Mouse (Mus musculus) midbrain, embryonic 10.5 days (tissue): ENCODE data around the gene Mlc1. TPM values are rescaled to one million over a fixed set of nuclear protein-coding genes. Genes with fewer than 3 reads are reported as not detected.
A peak's percentile ranks its signal among the peaks of the same experiment; 100 is the strongest.

Experiments used
- DNase-seq: peaks from one replicate; pipeline ENCODE4 v3.0.0-alpha.2; 2017; ENCODE audit warnings: low spot score
- H3K27ac ChIP-seq: fragments of 300-500 bp; sonication (generic); replicated peaks from 2 replicates; pipeline ENCODE4 v1.5.1; 2016; ENCODE audit warnings: mild to moderate bottlenecking
- H3K27me3 ChIP-seq: fragments of 300-500 bp; sonication (generic); 2 replicates; pipeline ENCODE4 v1.6.1; 2016; ENCODE audit warnings: low read depth, mild to moderate bottlenecking; ENCODE audit not compliant: poor library complexity, severe bottlenecking
- H3K36me3 ChIP-seq: fragments of 300-500 bp; sonication (generic); 2 replicates; pipeline ENCODE4 v1.6.1; 2016; ENCODE audit warnings: mild to moderate bottlenecking, moderate library complexity
- H3K4me1 ChIP-seq: fragments of 300-500 bp; sonication (generic); 2 replicates; pipeline ENCODE4 v1.6.1; 2016
- H3K4me3 ChIP-seq: fragments of 300-500 bp; sonication (generic); 2 replicates; pipeline ENCODE4 v1.5.1; 2016; ENCODE audit warnings: mild to moderate bottlenecking, moderate library complexity
- H3K9me3 ChIP-seq: fragments of 300-500 bp; sonication (generic); replicated peaks from 2 replicates; pipeline ENCODE4 v1.6.1; 2016; ENCODE audit warnings: mild to moderate bottlenecking
- WGBS: fragments of 180-500 bp; shearing (Covaris S2); methylation state at CpG from one replicate; pipeline ENCODE4 v1.1.7; 2016; 5-methylcytosine and 5-hydroxymethylcytosine counted together
- polyA plus RNA-seq: library from polyadenylated mRNA; unstranded; fragments of >200 nt; fragmentation: Nextera tagmentation; extraction: Ambion mirVana; gene quantifications from 2 replicates; pipeline ENCODE4 v1.2.1, GENCODE M21; 2016

The Mlc1 gene
- polyA plus RNA-seq, 1 experiment from 2014 or later = 4.9 TPM

GRCm38 (mm10) chr15:88932667-88933066 lies 46.1 kb downstream of the Mlc1 start:
- H3K27ac ChIP-seq = no peak overlapping the region
- H3K27me3 ChIP-seq = no peaks in the 10 kb centered on the region
- no peak overlapping the region for H3K4me3 ChIP-seq
- DNase-seq = no peak
- H3K9me3 ChIP-seq = no peaks in the 10 kb centered on the region
- H3K36me3 ChIP-seq = no peaks in the 10 kb centered on the region
- no peaks in the 10 kb centered on the region for H3K4me1 ChIP-seq
- 85% methylated on average over 10 of the region's 10 CpGs for WGBS

- no peak overlapping the region for H3K27ac ChIP-seq
- no peaks in the 10 kb centered on the region for H3K9me3 ChIP-seq
- no peaks in the 10 kb centered on the region for H3K36me3 ChIP-seq
- no peaks in the 10 kb centered on the region for H3K27me3 ChIP-seq
- WGBS = 81% methylated on average over 6 of the region's 6 CpGs
- no peak for DNase-seq
- no peaks in the 10 kb centered on the region for H3K4me1 ChIP-seq
- no peak overlapping the region for H3K4me3 ChIP-seq
Measured at GRCm38 (mm10) chr15:88921992-88922310, 56.9 kb downstream of the Mlc1 start.

GRCm38 (mm10) chr15:88921131-88921991 lies 57.4 kb downstream of the Mlc1 start:
- H3K4me1 ChIP-seq = no peaks in the 10 kb centered on the region
- H3K36me3 ChIP-seq = no peaks in the 10 kb centered on the region
- H3K9me3 ChIP-seq = no peaks in the 10 kb centered on the region
- 35% methylated on average over 12 of the region's 12 CpGs for WGBS
- H3K27ac ChIP-seq = no peak overlapping the region
- H3K27me3 ChIP-seq = no peaks in the 10 kb centered on the region
- DNase-seq = peak; percentile 75
- H3K4me3 ChIP-seq = no peak overlapping the region

GRCm38 (mm10) chr15:88920065-88920464 lies 58.7 kb downstream of the Mlc1 start:
- no peak for DNase-seq
- H3K27me3 ChIP-seq = no peaks in the 10 kb centered on the region

GRCm38 (mm10) chr15:88919328-88919727 lies 59.5 kb downstream of the Mlc1 start:
- Histone ChIP-seq H3K36me3 (no peaks in the 10 kb centered on the region), H3K4me1 (no peaks in the 10 kb centered on the region), H3K27me3 (no peaks in the 10 kb centered on the region), H3K9me3 (no peaks in the 10 kb centered on the region), H3K4me3 (no peak overlapping the region), H3K27ac (no peak overlapping the region)
- no peak for DNase-seq
- WGBS = 84% methylated on average over 12 of the region's 12 CpGs

More at GRCm38 (mm10) chr15:88920065-88920464, 58.7 kb downstream of the Mlc1 start:
- Histone ChIP-seq H3K4me3 (no peak overlapping the region), H3K9me3 (no peaks in the 10 kb centered on the region), H3K4me1 (no peaks in the 10 kb centered on the region), H3K27ac (no peak overlapping the region), H3K36me3 (no peaks in the 10 kb centered on the region)
- 94% methylated on average over 1 of the region's 1 CpGs for WGBS

GRCm38 (mm10) chr15:88917126-88917525 lies 61.7 kb downstream of the Mlc1 start:
- no peaks in the 10 kb centered on the region for H3K9me3 ChIP-seq
- H3K36me3 ChIP-seq = no peaks in the 10 kb centered on the region
- DNase-seq = no peak
- no peaks in the 10 kb centered on the region for H3K4me1 ChIP-seq
- no peaks in the 10 kb centered on the region for H3K27me3 ChIP-seq
- 94% methylated on average over 8 of the region's 8 CpGs for WGBS
- H3K27ac ChIP-seq = no peak overlapping the region
- H3K4me3 ChIP-seq = no peak overlapping the region

- WGBS = 59% methylated on average over 3 of the region's 3 CpGs
- no peaks in the 10 kb centered on the region for H3K9me3 ChIP-seq
- H3K27me3 ChIP-seq = no peaks in the 10 kb centered on the region
- no peak overlapping the region for H3K4me3 ChIP-seq
- H3K27ac ChIP-seq = no peak overlapping the region
- no peaks in the 10 kb centered on the region for H3K36me3 ChIP-seq
- H3K4me1 ChIP-seq = no peaks in the 10 kb centered on the region
- DNase-seq = no peak
Measured at GRCm38 (mm10) chr15:88916366-88916765, 62.4 kb downstream of the Mlc1 start.

GRCm38 (mm10) chr15:88915046-88915445 lies 63.8 kb downstream of the Mlc1 start:
- no peaks in the 10 kb centered on the region for H3K9me3 ChIP-seq

GRCm38 (mm10) chr15:88906347-88906746 lies 72.5 kb downstream of the Mlc1 start:
- H3K27ac ChIP-seq = no peak overlapping the region
- H3K9me3 ChIP-seq = no peaks in the 10 kb centered on the region
- WGBS = 65% methylated on average over 4 of the region's 4 CpGs
- no peaks in the 10 kb centered on the region for H3K4me1 ChIP-seq
- H3K4me3 ChIP-seq = no peak overlapping the region
- DNase-seq = no peak
- H3K27me3 ChIP-seq = no peaks in the 10 kb centered on the region
- H3K36me3 ChIP-seq = no peaks in the 10 kb centered on the region

More at GRCm38 (mm10) chr15:88915046-88915445, 63.8 kb downstream of the Mlc1 start:
- WGBS = 92% methylated on average over 7 of the region's 7 CpGs
- Histone ChIP-seq H3K27me3 (no peaks in the 10 kb centered on the region), H3K4me1 (no peaks in the 10 kb centered on the region), H3K27ac (no peak overlapping the region), H3K4me3 (no peak overlapping the region), H3K36me3 (no peaks in the 10 kb centered on the region)
- no peak for DNase-seq

Other genes starting within 250 kb of the Mlc1 start
- 19.6 and 19.9 TPM in 2 replicates for gene Brd1, start 244.8 kb downstream of the Mlc1 start, polyA plus RNA-seq
- gene Zbed4, start 227.3 kb downstream of the Mlc1 start, polyA plus RNA-seq = 37.4 and 41.3 TPM in 2 replicates
- gene Alg12, start 159.7 kb downstream of the Mlc1 start, polyA plus RNA-seq = 11.7 and 11.9 TPM in 2 replicates
- gene Creld2, start 159.4 kb downstream of the Mlc1 start, polyA plus RNA-seq = 94.7 and 110 TPM in 2 replicates
- gene Pim3, start 116.8 kb downstream of the Mlc1 start, polyA plus RNA-seq = 36.9 TPM in 2 replicates
- not detected in 2 replicates for gene Ttll8, start 24.6 kb downstream of the Mlc1 start, polyA plus RNA-seq
- not detected in 2 replicates for gene Mov10l1, start 3.9 kb upstream of the Mlc1 start, polyA plus RNA-seq
- gene Panx2, start 80.7 kb upstream of the Mlc1 start, polyA plus RNA-seq = 0.28 and 0.47 TPM in 2 replicates
- 53.6 and 53.7 TPM in 2 replicates for gene Trabd, start 96.1 kb upstream of the Mlc1 start, polyA plus RNA-seq
- 16.2 and 19.3 TPM in 2 replicates for gene Selenoo, start 110.1 kb upstream of the Mlc1 start, polyA plus RNA-seq
- 24.7 and 25.6 TPM in 2 replicates for gene Tubgcp6, start 144.1 kb upstream of the Mlc1 start, polyA plus RNA-seq
- 18.7 and 20.3 TPM in 2 replicates for gene Hdac10, start 149.7 kb upstream of the Mlc1 start, polyA plus RNA-seq
- 31.8 and 36.7 TPM in 2 replicates for gene Mapk12, start 161.7 kb upstream of the Mlc1 start, polyA plus RNA-seq
- gene Mapk11, start 170.6 kb upstream of the Mlc1 start, polyA plus RNA-seq = 38.8 and 47.4 TPM in 2 replicates
- 130 and 144 TPM in 2 replicates for gene Plxnb2, start 201.8 kb upstream of the Mlc1 start, polyA plus RNA-seq
- gene Dennd6b, start 217.5 kb upstream of the Mlc1 start, polyA plus RNA-seq = 27.7 and 37.3 TPM in 2 replicates
- 25.4 and 41.8 TPM in 2 replicates for gene Ppp6r2, start 232.5 kb upstream of the Mlc1 start, polyA plus RNA-seq